Mouse (Mus musculus): ENCODE data around the gene Vmn2r124. TPM values are rescaled to one million over a fixed set of nuclear protein-coding genes. Genes with fewer than 3 reads are reported as not detected.
"Not testable (repeated sequence)": the region's sequence is repeated elsewhere in the genome, so short reads cannot be mapped to it uniquely, and the experiment has no call there.

Gene Vmn2r124
- polyA plus RNA-seq (2016; fragmentation: Nextera tagmentation; extraction: Ambion mirVana) = not detected in 2 replicates

DNA sequence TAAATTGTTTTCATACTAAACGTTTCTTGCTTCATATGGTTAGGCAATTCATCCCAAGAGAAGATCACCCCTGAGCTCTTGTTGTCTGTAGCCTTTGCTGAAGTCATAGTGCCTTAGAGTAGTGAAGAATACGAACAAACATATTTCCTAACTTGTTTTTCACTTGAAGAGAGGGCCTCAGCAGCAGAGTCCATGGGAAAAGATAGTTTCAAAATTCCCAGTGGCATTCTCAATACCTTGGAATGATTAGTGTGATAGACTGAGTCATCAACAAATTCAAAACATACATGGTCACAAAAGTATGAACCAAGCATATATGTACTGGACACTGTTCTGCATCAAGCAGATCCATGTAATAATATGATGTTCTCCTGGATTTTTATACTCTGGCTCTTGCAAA, at the start of gene Vmn2r124:
Gene Vmn2r124, plus strand, starts transcription at position 301 of the 400 bp plus-strand sequence.
- Histone ChIP-seq H3K9ac (replicated peaks) (no peak within 1 kb of the TSS), H3K27ac (replicated peaks) (no peak within 1 kb of the TSS), H3K27me3 (no peaks in the 10 kb centered on the region), H3K36me3 (no peaks in the 10 kb centered on the region), H3K9me3 (no peaks in the 10 kb centered on the region), H3K4me2 (replicated peaks) (no peak within 1 kb of the TSS), H3K4me1 (no peaks in the 10 kb centered on the region), H3K4me3 (no peak within 1 kb of the TSS)
- no peak for ATAC-seq (ENCODE audit: low FRiP score, low read depth)
- WGBS = 59% methylated on average over 2 of the region's 2 CpGs

DNA sequence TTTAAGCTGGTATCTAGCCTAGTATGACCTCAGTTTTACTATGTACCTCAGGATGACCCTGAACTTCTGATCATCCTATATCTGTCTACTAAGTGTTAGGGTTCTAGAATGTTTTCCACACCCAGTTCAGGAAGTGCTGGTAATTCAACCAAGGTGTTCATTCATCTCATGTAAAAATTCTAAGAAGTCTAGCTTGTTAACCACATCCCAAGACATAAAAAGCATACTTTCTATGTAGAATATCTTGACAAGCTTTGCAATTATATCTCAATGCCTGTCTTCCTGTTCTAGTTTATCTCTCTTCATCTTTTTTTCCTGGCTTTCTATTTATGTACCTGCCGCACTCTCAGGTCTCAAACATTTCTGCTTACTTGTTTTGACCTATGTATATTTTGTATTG, 44.5 kb upstream of the Vmn2r124 start:
- ATAC-seq (ENCODE audit: low FRiP score, low read depth) = no peak
- no peaks in the 10 kb centered on the region for H3K4me1 ChIP-seq
- 90% methylated on average over 1 of the region's 1 CpGs for WGBS
- H3K27me3 ChIP-seq = no peaks in the 10 kb centered on the region
- H3K36me3 ChIP-seq = no peaks in the 10 kb centered on the region
- H3K9me3 ChIP-seq = no peaks in the 10 kb centered on the region
- H3K4me2 ChIP-seq (replicated peaks) = no peak overlapping the region
- H3K9ac ChIP-seq (replicated peaks) = no peak overlapping the region
- H3K27ac ChIP-seq (replicated peaks) = no peak overlapping the region
- no peak overlapping the region for H3K4me3 ChIP-seq

DNA sequence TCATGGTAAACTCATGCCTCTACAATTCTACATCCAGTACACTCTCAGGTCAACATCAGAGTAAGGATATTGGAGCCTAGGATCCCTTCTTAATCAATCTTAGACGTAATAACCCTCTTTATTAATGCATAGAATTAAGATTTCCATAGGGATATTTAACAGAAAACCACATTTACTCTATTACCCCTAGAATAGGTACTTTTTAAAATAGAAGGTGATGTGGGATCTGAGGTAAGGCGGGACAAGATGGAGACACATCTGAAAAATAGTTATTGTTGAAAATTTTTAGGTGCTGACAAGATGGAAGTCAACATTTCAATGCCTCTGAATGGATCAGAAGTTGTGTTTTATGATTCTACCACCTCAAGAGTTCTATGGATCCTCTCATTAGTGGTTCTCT, 27.8 kb upstream of the Vmn2r124 start, which contains the start of gene Fpr-rs4:
Gene Fpr-rs4, plus strand, starts transcription at position 301 of the 400 bp plus-strand sequence.
- no peaks in the 10 kb centered on the region for H3K36me3 ChIP-seq
- 0 out of 2 replicates have a peak, but pooled peaks cover under 1% of the 10 kb centered on the region for H3K9me3 ChIP-seq
- H3K4me1 ChIP-seq = no peaks in the 10 kb centered on the region
- no peaks in the 10 kb centered on the region for H3K27me3 ChIP-seq
- H3K9ac ChIP-seq (replicated peaks) = no peak within 1 kb of the TSS
- no peak within 1 kb of the TSS for H3K4me2 ChIP-seq (replicated peaks)
- 64% methylated on average over 2 of the region's 2 CpGs for WGBS
- H3K27ac ChIP-seq (replicated peaks) = no peak within 1 kb of the TSS
- no peak within 1 kb of the TSS for H3K4me3 ChIP-seq
- no peak for ATAC-seq (ENCODE audit: low FRiP score, low read depth)

DNA sequence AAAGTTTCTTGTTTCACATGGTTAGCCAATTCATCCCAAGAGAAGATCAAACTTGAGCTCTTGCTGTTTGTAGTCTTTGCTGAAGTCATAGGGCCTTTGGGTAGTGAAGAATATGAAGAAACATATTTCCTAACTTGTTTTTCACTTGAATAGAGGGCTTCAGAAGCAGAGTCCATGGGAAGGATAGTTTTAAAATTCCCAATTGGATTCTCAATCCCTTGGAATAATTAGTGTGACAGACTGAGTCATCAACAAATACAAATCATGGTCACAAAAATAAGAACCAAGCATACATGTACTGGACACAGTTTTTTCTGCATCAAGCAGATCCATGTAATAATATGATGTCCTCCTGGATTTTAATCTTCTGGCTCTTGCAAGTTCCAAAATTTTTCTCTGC, 35.5 kb downstream of the Vmn2r124 start, which contains the start of gene Vmn2r91:
Gene Vmn2r91, plus strand, starts transcription at position 301 of the 400 bp plus-strand sequence.
- H3K4me2 ChIP-seq (replicated peaks); H3K27me3 ChIP-seq; H3K36me3 ChIP-seq; H3K4me3 ChIP-seq; ATAC-seq (ENCODE audit: low FRiP score, low read depth); H3K4me1 ChIP-seq; H3K9me3 ChIP-seq; H3K9ac ChIP-seq (replicated peaks); H3K27ac ChIP-seq (replicated peaks): not testable (repeated sequence)

DNA sequence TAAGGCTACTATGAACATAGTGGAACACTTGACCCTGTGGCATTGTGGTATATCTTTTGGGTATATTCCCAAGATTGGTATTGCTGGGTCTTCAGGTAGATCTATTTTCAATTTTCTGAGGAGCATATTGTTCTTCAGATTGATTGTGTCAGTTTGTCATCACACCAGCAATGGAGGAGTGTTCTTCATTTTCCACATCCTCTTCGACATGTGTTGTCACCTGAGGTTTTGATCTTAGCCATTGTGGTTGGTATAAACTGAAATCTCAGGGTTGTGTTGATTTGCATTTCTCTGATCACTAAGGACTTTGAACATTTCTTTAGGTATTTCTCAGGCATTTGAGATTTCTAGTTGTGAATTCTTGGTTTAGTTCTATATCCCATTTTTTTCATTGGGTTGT, 46.4 kb downstream of the Vmn2r124 start:
- H3K9ac ChIP-seq (replicated peaks); H3K4me3 ChIP-seq; H3K36me3 ChIP-seq; H3K27ac ChIP-seq (replicated peaks); H3K27me3 ChIP-seq; ATAC-seq (ENCODE audit: low FRiP score, low read depth); H3K4me1 ChIP-seq; H3K4me2 ChIP-seq (replicated peaks); H3K9me3 ChIP-seq: not testable (repeated sequence)
- WGBS = 69% methylated on average over 1 of the region's 1 CpGs

DNA sequence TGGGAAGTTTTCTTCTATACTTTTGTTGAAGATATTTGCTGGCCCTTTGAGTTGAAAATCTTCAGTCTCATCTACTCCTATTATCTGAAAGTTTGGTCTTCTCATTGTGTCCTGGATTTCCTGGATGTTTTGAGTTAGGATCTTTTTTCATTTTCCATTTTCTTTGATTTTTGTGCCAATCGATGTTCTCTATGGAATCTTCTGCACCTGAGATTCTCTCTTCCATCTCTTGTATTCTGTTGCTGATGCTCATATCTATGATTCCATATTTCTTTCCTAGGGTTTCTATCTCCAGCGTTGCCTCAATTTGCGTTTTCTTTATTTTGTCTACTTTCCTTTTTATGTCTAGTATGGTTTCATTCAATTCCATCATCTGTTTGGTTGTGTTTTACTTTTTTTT, 53.0 kb downstream of the Vmn2r124 start:
- H3K4me3 ChIP-seq; H3K4me1 ChIP-seq; H3K27ac ChIP-seq (replicated peaks); H3K4me2 ChIP-seq (replicated peaks); ATAC-seq (ENCODE audit: low FRiP score, low read depth); H3K36me3 ChIP-seq; H3K27me3 ChIP-seq; H3K9me3 ChIP-seq; H3K9ac ChIP-seq (replicated peaks): not testable (repeated sequence)
- WGBS = 83% methylated on average over 3 of the region's 3 CpGs

Other genes starting within 250 kb of the Vmn2r124 start
- gene Spaca6, start 222.3 kb upstream of the Vmn2r124 start, polyA plus RNA-seq (2016; fragmentation: Nextera tagmentation; extraction: Ambion mirVana) = 48.0 and 48.4 TPM in 2 replicates
- 1.1 and 1.2 TPM in 2 replicates for gene Has1, start 194.2 kb upstream of the Vmn2r124 start, polyA plus RNA-seq (2016; fragmentation: Nextera tagmentation; extraction: Ambion mirVana)
- not detected in 2 replicates for gene Fpr1, start 165.5 kb upstream of the Vmn2r124 start, polyA plus RNA-seq (2016; fragmentation: Nextera tagmentation; extraction: Ambion mirVana)
- not detected in 2 replicates for gene Fpr2, start 161.6 kb upstream of the Vmn2r124 start, polyA plus RNA-seq (2016; fragmentation: Nextera tagmentation; extraction: Ambion mirVana)
- gene Fpr3, start 161.6 kb upstream of the Vmn2r124 start, polyA plus RNA-seq (2016; fragmentation: Nextera tagmentation; extraction: Ambion mirVana) = not detected in 2 replicates
- gene Fpr-rs4, start 27.7 kb upstream of the Vmn2r124 start, polyA plus RNA-seq (2016; fragmentation: Nextera tagmentation; extraction: Ambion mirVana) = not detected in 2 replicates
- gene Vmn2r91, start 35.6 kb downstream of the Vmn2r124 start, polyA plus RNA-seq (2016; fragmentation: Nextera tagmentation; extraction: Ambion mirVana) = not detected in 2 replicates
- not detected in 2 replicates for gene Vmn2r92, start 102.5 kb downstream of the Vmn2r124 start, polyA plus RNA-seq (2016; fragmentation: Nextera tagmentation; extraction: Ambion mirVana)
- not detected in 2 replicates for gene Vmn2r94, start 228.3 kb downstream of the Vmn2r124 start, polyA plus RNA-seq (2016; fragmentation: Nextera tagmentation; extraction: Ambion mirVana)
- not detected in 2 replicates for gene Vmn2r93, start 248.7 kb downstream of the Vmn2r124 start, polyA plus RNA-seq (2016; fragmentation: Nextera tagmentation; extraction: Ambion mirVana)